Mouse (Mus musculus) left cerebral cortex, postnatal 4 days (tissue): ENCODE results near the gene Atrx. TPM values are rescaled to one million over a fixed set of nuclear protein-coding genes. Genes with fewer than 3 reads are reported as not detected.

Source experiments
- DNase-seq: peaks from one replicate; pipeline ENCODE4 v3.0.0-alpha.2; 2022
- intact Hi-C: fragments of 180-260 bp; cut with DNase I; formaldehyde crosslinking; loops from one replicate; pipeline ENCODE4 v1.15.1; 2025
- total RNA-seq, 2 experiments: library from RNA; stranded (reverse); gene quantifications; 2 replicates each; pipeline ENCODE4 v1.2.3; 2021

Atrx gene
- total RNA-seq, 2 experiments from 2014 or later: 265 to 275 TPM

GRCm38 (mm10) chrX:105767932-105768331, 161.3 kb downstream of the Atrx start:
- intact Hi-C loops: no loop called here
- DNase-seq: no peak

- intact Hi-C loops: no loop called here
Observed at GRCm38 (mm10) chrX:105767177-105767764, 161.9 kb downstream of the Atrx start.

GRCm38 (mm10) chrX:105766013-105766412, 163.2 kb downstream of the Atrx start:
- intact Hi-C loops: no loop called here
- no peak for DNase-seq

More at GRCm38 (mm10) chrX:105767177-105767764, 161.9 kb downstream of the Atrx start:
- peak; percentile 34 for DNase-seq

DNA sequence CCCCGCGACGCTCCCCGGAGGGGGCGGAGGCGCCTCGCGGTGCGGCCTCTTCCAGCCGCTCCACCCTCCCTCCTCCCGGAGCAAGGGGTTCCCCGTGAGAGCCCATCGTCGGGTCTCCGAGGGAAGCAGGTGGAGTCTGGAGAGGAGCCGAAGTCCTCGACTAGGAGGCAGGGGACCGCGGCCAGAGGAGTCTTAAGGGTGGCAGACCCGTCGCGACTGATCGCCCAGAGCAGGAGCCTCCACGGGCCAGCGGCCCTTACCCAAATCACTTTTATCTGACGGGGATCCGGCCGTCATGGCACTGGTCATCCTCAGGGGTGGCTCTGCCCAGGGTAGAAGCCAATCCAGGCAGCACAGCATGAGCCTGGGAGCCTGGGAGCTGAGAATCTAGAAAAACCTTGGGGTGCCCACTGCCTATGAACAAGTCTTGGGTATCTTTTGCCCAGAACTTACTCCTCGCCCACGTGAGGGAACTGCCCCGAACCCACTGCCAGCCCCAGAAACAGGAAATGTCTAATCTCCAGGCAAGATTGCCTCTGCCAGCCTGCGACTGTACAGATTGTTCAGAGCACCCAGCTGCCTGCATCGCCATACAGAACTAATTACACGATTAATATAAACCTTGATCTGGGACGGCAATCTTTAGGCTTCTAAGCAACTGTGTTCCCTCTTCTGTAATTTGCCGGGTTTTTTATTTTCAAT, 164.0 kb downstream of the Atrx start:
- intact Hi-C loops: no loop called here
- no peak for DNase-seq

- intact Hi-C loops: no loop called here
- no peak for DNase-seq
Observed at GRCm38 (mm10) chrX:105764162-105765004, 164.8 kb downstream of the Atrx start, which contains the start of gene Fgf16. Gene Fgf16 (plus strand): TSS chrX:105764279.

DNA sequence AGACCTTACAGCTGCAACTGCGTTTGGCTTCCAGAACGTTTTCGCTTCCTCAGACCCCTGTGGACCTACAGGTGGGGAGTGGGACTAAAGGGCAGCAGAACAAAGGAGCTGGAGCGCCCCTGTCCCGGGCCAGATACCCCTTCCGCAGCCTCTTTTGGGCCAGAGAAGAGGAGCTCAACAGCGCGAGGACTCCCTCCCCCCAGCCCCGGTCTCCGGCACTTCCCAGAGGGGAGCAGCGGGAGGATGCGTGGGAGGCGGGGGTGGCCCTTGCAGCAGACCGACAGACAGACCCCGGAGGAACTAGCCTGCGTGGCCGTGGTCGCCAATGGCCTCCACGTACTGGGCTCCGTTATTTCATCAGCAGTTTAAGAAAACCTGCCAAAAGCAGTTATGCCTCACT, 165.6 kb downstream of the Atrx start:
- DNase-seq: peak; percentile 4
- intact Hi-C loops: no loop called here

DNA sequence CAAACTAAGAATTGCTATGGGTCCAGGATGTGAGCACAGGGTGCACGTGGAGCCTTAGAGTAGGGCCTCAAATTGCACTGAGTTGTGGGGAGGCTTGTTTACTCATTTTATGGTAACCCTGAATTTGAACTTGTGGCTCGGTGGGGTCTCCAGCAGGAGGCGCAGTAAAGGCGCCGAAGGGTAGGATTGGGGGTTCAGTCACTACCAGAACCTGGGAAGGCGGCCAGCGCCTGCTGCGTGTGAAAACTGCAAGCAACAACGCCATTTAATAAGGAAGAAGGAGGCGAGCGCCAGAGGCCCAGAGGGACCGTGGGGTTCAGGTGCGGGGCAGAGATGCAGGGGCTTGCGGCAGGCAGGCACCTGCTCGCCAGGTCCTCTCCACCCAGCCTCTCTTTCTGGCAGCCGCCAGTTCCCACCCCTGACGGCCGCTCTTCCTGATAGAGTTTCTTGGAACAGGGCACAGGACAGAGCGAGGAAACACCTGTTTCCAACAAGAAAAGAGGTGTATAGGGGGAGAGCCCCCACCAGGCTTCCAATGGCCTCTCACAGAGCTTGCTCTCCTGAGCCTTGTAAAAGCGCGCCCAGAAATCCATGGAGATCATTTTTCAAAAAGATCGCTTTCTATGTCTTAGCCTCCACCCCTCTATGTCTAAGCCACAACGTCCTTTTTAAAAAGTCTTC, 166.2 kb downstream of the Atrx start:
- DNase-seq: peak; percentile 47
- intact Hi-C loops: no loop called here

Other genes starting within 250 kb of the Atrx start
- gene Fgf16, start 165.1 kb downstream of the Atrx start, total RNA-seq: 1 to 10 TPM in 1 of 2 experiments, under 1 TPM in 1; 0.77 to 1.5 TPM
- 10 to 100 TPM; 15.7 to 16.2 TPM for gene Magt1, start 82.5 kb upstream of the Atrx start, total RNA-seq
- 100 to 1,000 TPM; 270 to 271 TPM for gene Cox7b, start 86.3 kb upstream of the Atrx start, total RNA-seq
- gene Atp7a, start 97.9 kb upstream of the Atrx start, total RNA-seq: 10 to 100 TPM; 12.1 to 14.2 TPM
- under 1 TPM; 0.36 to 0.60 TPM for gene Tlr13, start 213.8 kb upstream of the Atrx start, total RNA-seq